Comparison of ENCODE assay signal across 15 mouse cellular contexts in the genomic region with DNA sequence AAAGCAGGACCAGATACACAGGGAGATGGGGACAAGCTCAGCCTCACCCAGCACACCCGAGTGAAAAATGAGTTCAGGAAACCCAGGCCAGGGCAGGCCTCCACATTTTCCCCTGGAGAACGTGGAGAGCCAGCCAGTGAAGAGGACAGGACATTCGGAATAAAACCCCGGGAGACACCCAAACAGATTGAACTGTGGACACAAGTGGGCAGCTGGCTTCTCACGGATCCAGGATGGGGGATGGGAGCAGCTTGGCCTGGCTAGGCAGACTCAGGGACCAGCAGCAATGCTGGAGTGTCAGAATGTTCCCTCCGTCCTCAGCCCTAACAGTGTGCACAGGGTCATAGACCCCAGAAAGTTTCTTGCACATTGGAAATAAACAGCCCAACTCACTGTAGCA. TPM values are rescaled to one million over a fixed set of nuclear protein-coding genes. Genes with fewer than 3 reads are reported as not detected.
DNase-seq lines count a peak whose midpoint lies in the region; ATAC-seq and TF ChIP-seq lines count a peak whose summit lies in the region.
"Had no signal": no experiment of that assay in that cellular context is flagged by ENCODE, and none has a peak within 500 bp of the region (broad histone marks: within the 10 kb centered on the region; RNA-seq: fewer than 3 reads in every experiment).

No protein-coding gene starts in this region.

- WGBS in lung, embryonic 14.5 days: 29% methylated on average over 6 of the region's 6 CpGs
- 34% methylated on average over 6 of the region's 6 CpGs for WGBS in lung, adult 2 months

- TF ChIP-seq CTCF in lung, embryonic 14.5 days (IDR thresholded peaks at IDR 0.05; ENCODE audit: low read depth): no peak
- TF ChIP-seq CTCF in lung, adult 2 months (IDR thresholded peaks at IDR 0.05; ENCODE audit: insufficient read depth, low read length): no peak

- no peak overlapping the region for H3K4me2 ChIP-seq in lung, embryonic 14.5 days
- H3K4me2 ChIP-seq: heart, embryonic 15.5 days; liver, embryonic 15.5 days had no signal

- H3K4me1 ChIP-seq in lung, embryonic 14.5 days (ENCODE audit: insufficient read depth): peaks cover 39% of the 10 kb centered on the region
- H3K4me1 ChIP-seq in lung, adult 2 months (ENCODE audit: control insufficient read depth, insufficient read depth, low read length): peaks cover 2% of the 10 kb centered on the region
- H3K4me1 ChIP-seq: liver, embryonic 15.5 days had no signal

- no peaks in the 10 kb centered on the region for H3K36me3 ChIP-seq in lung, embryonic 14.5 days (ENCODE audit: insufficient read depth)
- H3K36me3 ChIP-seq: heart, embryonic 15.5 days; liver, embryonic 15.5 days had no signal

- H3K9ac ChIP-seq in lung, embryonic 14.5 days: no peak overlapping the region
- H3K9ac ChIP-seq: heart, embryonic 15.5 days; liver, embryonic 15.5 days had no signal

- H3K27me3 ChIP-seq in lung, embryonic 14.5 days (ENCODE audit: insufficient read depth, low read length): no peaks in the 10 kb centered on the region
- H3K27me3 ChIP-seq: heart, embryonic 15.5 days had no signal

- no peak overlapping the region for H3K27ac ChIP-seq in lung, embryonic 14.5 days (ENCODE audit: low read depth)
- H3K27ac ChIP-seq: heart, embryonic 15.5 days; layer of hippocampus, adult 2 months; liver, embryonic 15.5 days had no signal

- no peak for ATAC-seq in lung, embryonic 14.5 days (ENCODE audit: insufficient read depth)
- no peak for ATAC-seq in activated CD4-positive, CD25-positive, alpha-beta regulatory T cell, adult 4 months
- ATAC-seq: CD4-positive, CD25-positive, alpha-beta regulatory T cell, adult 4 months; forebrain, embryonic 16.5 days had no signal

- H3K9me3 ChIP-seq in lung, embryonic 14.5 days (ENCODE audit: low read depth, low read length): no peaks in the 10 kb centered on the region
- H3K9me3 ChIP-seq: heart, embryonic 15.5 days; liver, embryonic 15.5 days had no signal

- no peak overlapping the region for H3K4me3 ChIP-seq in lung, embryonic 14.5 days (ENCODE audit: low read depth, low read length)
- no peak overlapping the region for H3K4me3 ChIP-seq in lung, adult 2 months (replicated peaks; ENCODE audit: extremely low read depth, low read depth, low read length)
- H3K4me3 ChIP-seq: heart, embryonic 15.5 days; layer of hippocampus, adult 2 months; liver, embryonic 15.5 days had no signal

- TF ChIP-seq POLR2A in lung, adult 2 months (IDR thresholded peaks at IDR 0.05; ENCODE audit: borderline replicate concordance, extremely low read depth, low read depth, low read length): no peak

- DNase-seq in gastrocnemius, adult 18-20 months (ENCODE audit: low spot score): peak; percentile 74
- no peak for DNase-seq in gastrocnemius, postnatal 4 days (ENCODE audit: low spot score in 2 of 2)
- peak; percentile 50 for DNase-seq in lung, embryonic 14.5 days
- no peak for DNase-seq in lung, adult 2 months
- DNase-seq in embryo, embryonic 10.5 days (ENCODE audit: low spot score): peak; percentile 49
- DNase-seq in retina, postnatal 1 day: peak; percentile 66
- no peak for DNase-seq in natural killer cell, adult 2 months (ENCODE audit: low spot score in 2 of 2)
- DNase-seq: right cerebral cortex, postnatal 14 days; thymus, adult 2 months had no signal

RNA-seq across cellular contexts. Expression of gene Zfp423, which starts 18.7 kb away (rescaled TPM):
- 10 to 100 TPM; 15.0 to 19.1 TPM for total RNA-seq in gastrocnemius, adult 18-20 months (2021)
- total RNA-seq in gastrocnemius, postnatal 4 days (2021): 10 to 100 TPM; 31.4 to 36.4 TPM
- 16.3 and 18.1 TPM in 2 replicates for polyA plus RNA-seq in lung, embryonic 14.5 days (2014; fragmentation: Nextera tagmentation; extraction: Ambion mirVana)
- 6.4 and 7.5 TPM in 2 replicates for polyA plus RNA-seq in lung, adult 2 months (2012; rRNA removed)
- not detected for polyA plus RNA-seq in activated CD4-positive, CD25-positive, alpha-beta regulatory T cell, adult 4 months (2017; shearing (Covaris generic))
- polyA plus RNA-seq: CD4-positive, CD25-positive, alpha-beta regulatory T cell, adult 4 months had no signal

Comparison
In these comparisons a context has a peak if more than half of its experiments do, and no peak if none do; other contexts are left out.
1. DNase-seq: peak in gastrocnemius, adult 18-20 months (single experiment), lung, embryonic 14.5 days (single experiment), embryo, embryonic 10.5 days (single experiment) and retina, postnatal 1 day (single experiment); none in gastrocnemius, postnatal 4 days (0 of 2), lung, adult 2 months (single experiment) and natural killer cell, adult 2 months (0 of 2).